ENCODE assay signal across 19 mouse cellular contexts in the genomic region with DNA sequence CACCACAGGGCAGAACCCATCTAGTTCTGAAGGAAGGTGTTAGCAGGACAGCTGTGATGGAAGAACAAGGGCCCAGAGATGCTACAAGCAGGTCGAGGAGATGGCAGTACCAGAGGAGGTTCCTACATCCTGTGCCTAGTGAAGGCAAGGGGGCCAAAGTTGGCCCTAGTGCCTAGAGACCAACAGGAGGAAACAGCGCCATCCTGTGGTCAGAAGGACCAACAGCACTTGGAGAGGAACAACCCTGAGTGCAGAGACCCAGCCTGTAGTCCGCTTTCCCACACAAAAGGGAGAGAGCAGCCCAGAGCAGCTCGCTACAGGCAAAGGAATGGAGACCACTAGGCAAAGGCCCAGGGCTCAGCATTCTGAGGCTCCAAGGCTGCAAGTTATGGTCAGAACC. TPM values are rescaled to one million over a fixed set of nuclear protein-coding genes. Genes with fewer than 3 reads are reported as not detected.
A peak's percentile ranks its signal among the peaks of the same experiment; 100 is the strongest.
DNase-seq lines count a peak whose midpoint lies in the region; ATAC-seq and TF ChIP-seq lines count a peak whose summit lies in the region.
"Had no signal": no experiment of that assay in that cellular context is flagged by ENCODE, and none has a peak within 500 bp of the region (broad histone marks: within the 10 kb centered on the region; RNA-seq: fewer than 3 reads in every experiment).

No protein-coding gene starts in this region.

- intact Hi-C loops in gastrocnemius, adult 2 months (cut with DNase I): no loop called here
- intact Hi-C loops in gastrocnemius, postnatal 36 days (cut with DNase I): no loop called here

- peaks cover 6 to 11% of the 10 kb centered on the region in 2 experiments; a peak in 3 of 4 replicates for H3K4me1 ChIP-seq in liver, embryonic 14.5 days (replicated peaks; ENCODE audit: control insufficient read depth in 2 of 2, insufficient read depth in 2 of 2, low read length in 1 of 2)
- peaks cover 22% of the 10 kb centered on the region for H3K4me1 ChIP-seq in liver, embryonic 12.5 days
- H3K4me1 ChIP-seq in ES-Bruce4 (ENCODE audit: control insufficient read depth, insufficient read depth, low read length): no peaks in the 10 kb centered on the region
- H3K4me1 ChIP-seq: intestine, embryonic 15.5 days had no signal

- no peak overlapping the region for H3K4me2 ChIP-seq in liver, embryonic 14.5 days (ENCODE audit: low read depth)
- no peak overlapping the region for H3K4me2 ChIP-seq in liver, embryonic 12.5 days
- H3K4me2 ChIP-seq: forebrain, embryonic 12.5 days; intestine, embryonic 15.5 days; limb, embryonic 12.5 days; midbrain, embryonic 13.5 days had no signal

- peak; percentile 2; the same call in 1 of the 2 replicates for TF ChIP-seq CTCF in gastrocnemius, adult 2 months (IDR thresholded peaks at IDR 0.05)
- TF ChIP-seq CTCF in liver, embryonic 14.5 days (IDR thresholded peaks at IDR 0.05; ENCODE audit: low read depth): peak; percentile 59
- TF ChIP-seq CTCF in ES-Bruce4 (IDR thresholded peaks at IDR 0.05; ENCODE audit: low read depth, low read length): peak; percentile 77

- no peak overlapping the region for H3K4me3 ChIP-seq in gastrocnemius, adult 2 months
- no peak overlapping the region for H3K4me3 ChIP-seq in liver, embryonic 14.5 days (ENCODE audit: insufficient read depth in 1 of 2, low read depth in 2 of 2, low read length in 2 of 2)
- no peak overlapping the region for H3K4me3 ChIP-seq in liver, embryonic 12.5 days
- H3K4me3 ChIP-seq in ES-Bruce4 (ENCODE audit: low read depth, low read length): no peak overlapping the region
- H3K4me3 ChIP-seq: forebrain, embryonic 12.5 days; intestine, embryonic 15.5 days; limb, embryonic 12.5 days; midbrain, embryonic 13.5 days; myocyte had no signal

- 0 out of 2 replicates have a peak, but pooled peaks cover 4% of the 10 kb centered on the region for H3K27me3 ChIP-seq in liver, embryonic 14.5 days (ENCODE audit: control insufficient read depth, insufficient read depth, low read length)
- H3K27me3 ChIP-seq in liver, embryonic 12.5 days (replicated peaks): peaks cover 52% of the 10 kb centered on the region
- no peaks in the 10 kb centered on the region for H3K27me3 ChIP-seq in ES-Bruce4 (ENCODE audit: control insufficient read depth, insufficient read depth, low read length, poor library complexity, severe bottlenecking)

- ATAC-seq in liver, embryonic 14.5 days (ENCODE audit: insufficient read depth): no peak
- no peak for ATAC-seq in liver, embryonic 12.5 days
- ATAC-seq: intestine, embryonic 15.5 days; midbrain, embryonic 13.5 days had no signal

- DNase-seq in gastrocnemius, adult 2 months: no peak
- no peak for DNase-seq in gastrocnemius, postnatal 36 days
- DNase-seq in liver, embryonic 14.5 days (ENCODE audit: low read depth in 3 of 3, low spot score in 3 of 3): no peak
- DNase-seq in induced T-regulatory cell, adult 2 months (ENCODE audit: low read depth): peak; percentile 12
- no peak for DNase-seq in heart, adult 11 months
- DNase-seq in adrenal gland, adult (ENCODE audit: inconsistent age in 2 of 2, low spot score in 1 of 2): no peak
- DNase-seq: cerebellum, postnatal 10 days; lung, adult 2 months; right cerebral cortex, postnatal 4 days had no signal

- no peak overlapping the region for H3K27ac ChIP-seq in gastrocnemius, adult 2 months
- no peak overlapping the region for H3K27ac ChIP-seq in liver, embryonic 14.5 days
- no peak overlapping the region for H3K27ac ChIP-seq in liver, embryonic 12.5 days
- no peak overlapping the region for H3K27ac ChIP-seq in ES-Bruce4 (ENCODE audit: insufficient read depth, low read length)
- H3K27ac ChIP-seq: forebrain, embryonic 12.5 days; intestine, embryonic 15.5 days; limb, embryonic 12.5 days; macrophage; midbrain, embryonic 13.5 days had no signal

- no peaks in the 10 kb centered on the region for H3K36me3 ChIP-seq in liver, embryonic 14.5 days (replicated peaks; ENCODE audit: control insufficient read depth, insufficient read depth, low read depth)
- H3K36me3 ChIP-seq in liver, embryonic 12.5 days: no peaks in the 10 kb centered on the region
- H3K36me3 ChIP-seq in ES-Bruce4 (ENCODE audit: control insufficient read depth, insufficient read depth, low read length, poor library complexity, severe bottlenecking): no peaks in the 10 kb centered on the region
- H3K36me3 ChIP-seq: forebrain, embryonic 12.5 days; intestine, embryonic 15.5 days; limb, embryonic 12.5 days; midbrain, embryonic 13.5 days had no signal

- no peak for TF ChIP-seq POLR2A in ES-Bruce4 (IDR thresholded peaks at IDR 0.05; ENCODE audit: insufficient read depth, low read length)

- H3K9ac ChIP-seq in liver, embryonic 14.5 days (replicated peaks): no peak overlapping the region
- no peak overlapping the region for H3K9ac ChIP-seq in liver, embryonic 12.5 days
- no peak overlapping the region for H3K9ac ChIP-seq in ES-Bruce4 (ENCODE audit: low read depth, poor library complexity, severe bottlenecking)
- H3K9ac ChIP-seq: forebrain, embryonic 12.5 days; intestine, embryonic 15.5 days; limb, embryonic 12.5 days; midbrain, embryonic 13.5 days had no signal

- WGBS in liver, embryonic 14.5 days (ENCODE audit: insufficient replicate concordance): 47% methylated on average over 4 of the region's 4 CpGs
- 44% methylated on average over 4 of the region's 4 CpGs for WGBS in liver, embryonic 12.5 days (ENCODE audit: insufficient replicate concordance)

- no peaks in the 10 kb centered on the region for H3K9me3 ChIP-seq in liver, embryonic 14.5 days (ENCODE audit: control insufficient read depth, low read length)
- no peaks in the 10 kb centered on the region for H3K9me3 ChIP-seq in liver, embryonic 12.5 days (replicated peaks)
- H3K9me3 ChIP-seq in ES-Bruce4 (replicated peaks; ENCODE audit: control insufficient read depth, insufficient read depth, low read length, poor library complexity, severe bottlenecking): no peaks in the 10 kb centered on the region
- H3K9me3 ChIP-seq: forebrain, embryonic 12.5 days; intestine, embryonic 15.5 days; limb, embryonic 12.5 days; midbrain, embryonic 13.5 days had no signal

- no peak for TF ChIP-seq EP300 in liver, embryonic 14.5 days (IDR thresholded peaks at IDR 0.05; ENCODE audit: low read depth)
- TF ChIP-seq EP300 in ES-Bruce4 (IDR thresholded peaks at IDR 0.05; ENCODE audit: insufficient read depth, low read depth, low read length): no peak

RNA-seq across cellular contexts. Expression of gene Fbxo2, which starts 25.4 kb away (rescaled TPM):
- total RNA-seq in gastrocnemius, adult 2 months (2021): under 1 TPM in 1 of 2 experiments, not detected in 1; 0.43 TPM
- total RNA-seq in gastrocnemius, postnatal 36 days (2021): not detected
- polyA plus RNA-seq in liver, embryonic 14.5 days (2012; rRNA removed): 0.04 and 0.09 TPM in 2 replicates
- 0.08 TPM in 1 of 2 replicates, not detected in the other for polyA plus RNA-seq in liver, embryonic 14.5 days (2014; fragmentation: Nextera tagmentation; extraction: Ambion mirVana)
- 0.43 and 0.50 TPM in 2 replicates for polyA plus RNA-seq in liver, embryonic 12.5 days (2016; fragmentation: Nextera tagmentation; extraction: Ambion mirVana)
- polyA plus RNA-seq in ES-Bruce4 (2011; ENCODE audit: insufficient read depth, insufficient read length, low read depth, missing spikeins): 6.0 and 6.9 TPM in 2 replicates
- total RNA-seq: neutrophil, adult 5-6 weeks had no signal
- polyA plus RNA-seq: macrophage had no signal

RNA-seq across cellular contexts. Expression of gene Fbxo44, which starts 25.5 kb away (rescaled TPM):
- total RNA-seq in gastrocnemius, adult 2 months (2021): 1 to 10 TPM; 7.5 to 9.7 TPM
- 1 to 10 TPM; 6.3 to 9.1 TPM for total RNA-seq in gastrocnemius, postnatal 36 days (2021)
- polyA plus RNA-seq in liver, embryonic 14.5 days (2012; rRNA removed): 1.0 and 1.2 TPM in 2 replicates
- polyA plus RNA-seq in liver, embryonic 14.5 days (2014; fragmentation: Nextera tagmentation; extraction: Ambion mirVana): 0.43 and 0.46 TPM in 2 replicates
- polyA plus RNA-seq in liver, embryonic 12.5 days (2016; fragmentation: Nextera tagmentation; extraction: Ambion mirVana): 1.6 and 1.7 TPM in 2 replicates
- 12.5 and 13.3 TPM in 2 replicates for polyA plus RNA-seq in ES-Bruce4 (2011; ENCODE audit: insufficient read depth, insufficient read length, low read depth, missing spikeins)

RNA-seq across cellular contexts. Expression of gene Fbxo6, which starts 33.9 kb away (rescaled TPM):
- total RNA-seq in gastrocnemius, adult 2 months (2021): 10 to 100 TPM; 36.8 to 46.4 TPM
- 10 to 100 TPM; 32.7 to 33.5 TPM for total RNA-seq in gastrocnemius, postnatal 36 days (2021)
- polyA plus RNA-seq in liver, embryonic 14.5 days (2012; rRNA removed): 7.4 and 7.5 TPM in 2 replicates
- polyA plus RNA-seq in liver, embryonic 14.5 days (2014; fragmentation: Nextera tagmentation; extraction: Ambion mirVana): 15.0 and 15.1 TPM in 2 replicates
- polyA plus RNA-seq in liver, embryonic 12.5 days (2016; fragmentation: Nextera tagmentation; extraction: Ambion mirVana): 20.5 and 28.7 TPM in 2 replicates
- polyA plus RNA-seq in ES-Bruce4 (2011; ENCODE audit: insufficient read depth, insufficient read length, low read depth, missing spikeins): 41.6 and 51.5 TPM in 2 replicates

RNA-seq across cellular contexts. Expression of gene Draxin, which starts 55.3 kb away (rescaled TPM):
- under 1 TPM in 1 of 2 experiments, not detected in 1; 0.03 TPM for total RNA-seq in gastrocnemius, adult 2 months (2021)
- under 1 TPM in 1 of 2 experiments, not detected in 1; 0.10 TPM for total RNA-seq in gastrocnemius, postnatal 36 days (2021)
- polyA plus RNA-seq in liver, embryonic 14.5 days (2012; rRNA removed): 0.16 and 0.22 TPM in 2 replicates
- polyA plus RNA-seq in liver, embryonic 14.5 days (2014; fragmentation: Nextera tagmentation; extraction: Ambion mirVana): 0.04 and 0.05 TPM in 2 replicates
- 0.08 TPM in 2 replicates for polyA plus RNA-seq in liver, embryonic 12.5 days (2016; fragmentation: Nextera tagmentation; extraction: Ambion mirVana)
- 0.17 and 0.22 TPM in 2 replicates for polyA plus RNA-seq in ES-Bruce4 (2011; ENCODE audit: insufficient read depth, insufficient read length, low read depth, missing spikeins)
- polyA plus RNA-seq: heart, embryonic 16.5 days; macrophage had no signal

RNA-seq across cellular contexts. Expression of gene Mad2l2, which starts 55.6 kb away (rescaled TPM):
- total RNA-seq in gastrocnemius, adult 2 months (2021): 10 to 100 TPM; 10.3 to 18.0 TPM
- total RNA-seq in gastrocnemius, postnatal 36 days (2021): 10 to 100 TPM; 10.9 to 12.6 TPM
- 7.5 and 9.4 TPM in 2 replicates for polyA plus RNA-seq in liver, embryonic 14.5 days (2012; rRNA removed)
- polyA plus RNA-seq in liver, embryonic 14.5 days (2014; fragmentation: Nextera tagmentation; extraction: Ambion mirVana): 17.7 and 19.1 TPM in 2 replicates
- polyA plus RNA-seq in liver, embryonic 12.5 days (2016; fragmentation: Nextera tagmentation; extraction: Ambion mirVana): 24.2 and 25.5 TPM in 2 replicates
- 45.9 and 60.3 TPM in 2 replicates for polyA plus RNA-seq in ES-Bruce4 (2011; ENCODE audit: insufficient read depth, insufficient read length, low read depth, missing spikeins)

Comparison
In these comparisons a context has a peak if more than half of its experiments do, and no peak if none do; other contexts are left out.
1. CTCF ChIP-seq: peak in every context shown above with its lines; median percentile 77 in ES-Bruce4; 59 in liver, embryonic 14.5 days; 2 in gastrocnemius, adult 2 months.